Mouse (Mus musculus): ENCODE measurements around the gene Scn4a. TPM values are rescaled to one million over a fixed set of nuclear protein-coding genes. Genes with fewer than 3 reads are reported as not detected.

The Scn4a gene
- polyA plus RNA-seq, 1 experiment from 2014 or later: 0.05 TPM

DNA sequence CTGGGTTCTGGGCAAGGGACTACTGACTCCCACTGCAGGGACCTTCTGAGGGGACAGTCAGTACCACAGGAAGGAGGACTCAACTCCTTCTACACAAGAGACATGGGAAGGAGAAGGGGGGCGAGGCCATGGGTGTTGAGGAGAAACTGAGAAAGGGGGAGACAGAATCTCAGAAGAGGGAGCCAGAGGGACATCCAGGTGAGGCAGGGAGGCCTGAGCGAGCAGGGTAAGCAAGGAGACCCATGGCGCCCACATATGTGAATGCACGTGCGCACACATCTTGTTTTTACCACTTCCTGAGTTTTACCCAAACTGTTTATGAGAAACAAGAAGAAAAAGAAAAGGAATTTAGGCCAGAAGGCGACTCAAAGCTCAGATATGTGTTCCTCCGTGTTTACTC, 35.3 kb downstream of the Scn4a start:
- TF ChIP-seq CTCF (IDR thresholded peaks at IDR 0.05; ENCODE audit: low read depth): no peak
- WGBS: 68% methylated on average over 7 of the region's 7 CpGs
- Histone ChIP-seq H3K4me3 (ENCODE audit: low read depth, low read length) (no peak overlapping the region), H3K27ac (ENCODE audit: low read depth) (no peak overlapping the region), H3K27me3 (ENCODE audit: insufficient read depth, low read length) (no peaks in the 10 kb centered on the region), H3K36me3 (ENCODE audit: insufficient read depth) (no peaks in the 10 kb centered on the region), H3K9me3 (ENCODE audit: low read depth, low read length) (no peaks in the 10 kb centered on the region), H3K4me1 (ENCODE audit: insufficient read depth) (no peaks in the 10 kb centered on the region; the same call in 1 of the 2 replicates), H3K9ac (no peak overlapping the region), H3K4me2 (no peak overlapping the region)
- ATAC-seq (ENCODE audit: insufficient read depth): no peak
- DNase-seq: no peak

DNA sequence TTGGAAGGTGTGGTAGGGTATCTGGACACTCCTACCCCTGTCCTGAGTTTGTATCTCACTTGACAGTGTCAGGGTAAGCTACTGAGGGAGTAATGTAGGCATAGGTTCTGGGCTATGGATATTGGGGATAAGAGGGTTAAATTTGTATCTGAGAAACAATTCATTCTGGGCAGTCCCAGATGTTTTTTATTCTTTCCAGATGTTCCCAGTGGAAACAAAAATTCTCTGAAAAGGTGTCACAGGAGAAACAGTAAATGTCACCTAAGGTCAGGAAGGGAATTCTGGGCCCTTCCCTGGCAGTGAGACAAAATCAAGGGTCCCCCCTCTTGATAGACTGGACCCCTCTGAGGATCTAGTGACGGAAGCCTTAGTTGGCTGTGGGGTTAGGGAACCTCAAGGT, 36.7 kb downstream of the Scn4a start:
- no peak overlapping the region for H3K4me2 ChIP-seq

DNA sequence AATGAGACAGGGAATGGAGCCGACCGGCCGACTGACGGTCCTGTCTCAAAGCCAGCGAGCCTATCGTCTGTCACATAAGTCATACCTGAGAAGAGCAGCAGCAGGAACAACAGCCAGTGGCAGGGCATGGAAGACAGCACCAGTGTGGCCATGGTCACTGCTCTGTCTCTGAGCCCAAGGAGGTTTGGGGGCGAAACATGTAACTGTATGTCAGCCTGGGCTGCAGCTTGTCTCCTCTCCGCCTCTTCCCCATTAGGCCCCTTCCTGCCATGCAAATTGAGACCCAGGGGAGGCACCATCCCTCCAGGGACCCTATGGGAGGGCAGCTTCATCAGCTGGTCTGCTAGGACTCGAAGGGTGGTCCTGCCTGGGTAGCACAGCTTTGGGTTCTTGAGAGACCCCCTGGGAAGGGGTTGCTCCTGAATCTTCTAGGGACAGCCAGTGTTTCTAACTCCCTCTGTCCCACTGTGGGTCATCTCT, 38.7 kb downstream of the Scn4a start, which contains the start of gene Cd79b:
Cd79b (minus strand) TSS at position 430 of the 480 bp plus-strand sequence.
- no peak within 1 kb of the TSS for H3K27ac ChIP-seq (ENCODE audit: low read depth)
- H3K36me3 ChIP-seq (ENCODE audit: insufficient read depth): no peaks in the 10 kb centered on the region
- ATAC-seq (ENCODE audit: insufficient read depth) (no peak), DNase-seq (no peak)
- peak within 1 kb of the TSS; percentile 8; the same call in 1 of the 2 replicates for H3K4me2 ChIP-seq
- H3K4me1 ChIP-seq (ENCODE audit: insufficient read depth): no peaks in the 10 kb centered on the region; the same call in 1 of the 2 replicates
- WGBS: 61% methylated on average over 9 of the region's 9 CpGs
- no peak for TF ChIP-seq CTCF (IDR thresholded peaks at IDR 0.05; ENCODE audit: low read depth)
- no peaks in the 10 kb centered on the region for H3K27me3 ChIP-seq (ENCODE audit: insufficient read depth, low read length)
- no peaks in the 10 kb centered on the region for H3K9me3 ChIP-seq (ENCODE audit: low read depth, low read length)
- H3K4me3 ChIP-seq (ENCODE audit: low read depth, low read length): no peak within 1 kb of the TSS
- no peak within 1 kb of the TSS for H3K9ac ChIP-seq

More for the DNA sequence above, 36.7 kb downstream of the Scn4a start:
- Histone ChIP-seq H3K36me3 (ENCODE audit: insufficient read depth) (no peaks in the 10 kb centered on the region), H3K9ac (no peak overlapping the region), H3K27me3 (ENCODE audit: insufficient read depth, low read length) (no peaks in the 10 kb centered on the region), H3K4me1 (ENCODE audit: insufficient read depth) (no peaks in the 10 kb centered on the region; the same call in 1 of the 2 replicates), H3K27ac (ENCODE audit: low read depth) (no peak overlapping the region), H3K4me3 (ENCODE audit: low read depth, low read length) (no peak overlapping the region), H3K9me3 (ENCODE audit: low read depth, low read length) (no peaks in the 10 kb centered on the region)
- TF ChIP-seq CTCF (IDR thresholded peaks at IDR 0.05; ENCODE audit: low read depth): no peak
- no peak for DNase-seq
- no peak for ATAC-seq (ENCODE audit: insufficient read depth)
- 61% methylated on average over 1 of the region's 1 CpGs for WGBS

- Histone ChIP-seq H3K27ac (ENCODE audit: low read depth) (no peak overlapping the region), H3K4me1 (ENCODE audit: insufficient read depth) (no peaks in the 10 kb centered on the region), H3K36me3 (ENCODE audit: insufficient read depth) (no peaks in the 10 kb centered on the region), H3K4me2 (peak overlapping the region; percentile 8; the same call in 1 of the 2 replicates), H3K4me3 (ENCODE audit: low read depth, low read length) (no peak overlapping the region), H3K9me3 (ENCODE audit: low read depth, low read length) (no peaks in the 10 kb centered on the region), H3K27me3 (ENCODE audit: insufficient read depth, low read length) (no peaks in the 10 kb centered on the region), H3K9ac (no peak overlapping the region)
- 32% methylated on average over 5 of the region's 5 CpGs for WGBS
- TF ChIP-seq CTCF (IDR thresholded peaks at IDR 0.05; ENCODE audit: low read depth): no peak
- ATAC-seq (ENCODE audit: insufficient read depth) (no peak), DNase-seq (no peak)
Observed at GRCm38 (mm10) chr11:106313533-106313932, 39.6 kb downstream of the Scn4a start.

- Histone ChIP-seq H3K4me3 (ENCODE audit: low read depth, low read length) (no peak overlapping the region), H3K4me2 (no peak overlapping the region), H3K27ac (ENCODE audit: low read depth) (no peak overlapping the region), H3K27me3 (ENCODE audit: insufficient read depth, low read length) (no peaks in the 10 kb centered on the region), H3K9me3 (ENCODE audit: low read depth, low read length) (no peaks in the 10 kb centered on the region), H3K36me3 (ENCODE audit: insufficient read depth) (no peaks in the 10 kb centered on the region), H3K9ac (no peak overlapping the region), H3K4me1 (ENCODE audit: insufficient read depth) (no peaks in the 10 kb centered on the region)
- 53% methylated on average over 5 of the region's 5 CpGs for WGBS
- TF ChIP-seq CTCF (IDR thresholded peaks at IDR 0.05; ENCODE audit: low read depth): no peak
- no peak for DNase-seq
- ATAC-seq (ENCODE audit: insufficient read depth): no peak
Observed at GRCm38 (mm10) chr11:106310123-106310522, 43.0 kb downstream of the Scn4a start.

DNA sequence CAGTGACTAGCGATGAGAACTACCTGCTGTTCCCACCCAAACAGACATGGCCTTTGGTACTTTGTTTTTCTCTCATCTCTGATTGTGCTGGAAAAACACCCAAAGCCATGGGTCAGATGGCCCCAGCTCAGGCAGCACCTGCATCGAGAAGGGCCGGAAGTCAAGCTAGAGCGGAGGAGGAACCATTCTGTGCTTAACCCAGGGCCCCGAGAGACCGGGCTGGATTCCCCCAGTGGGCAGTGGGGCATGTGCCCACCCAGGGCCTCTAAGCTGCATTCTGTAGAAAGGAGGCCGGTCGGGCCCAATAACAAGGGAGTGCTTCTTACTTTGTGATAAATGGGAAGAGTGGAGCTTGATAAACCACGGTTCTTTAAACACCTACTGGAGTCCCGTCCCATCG, 44.9 kb downstream of the Scn4a start:
- Histone ChIP-seq H3K36me3 (ENCODE audit: insufficient read depth) (no peaks in the 10 kb centered on the region), H3K27me3 (ENCODE audit: insufficient read depth, low read length) (no peaks in the 10 kb centered on the region), H3K4me3 (ENCODE audit: low read depth, low read length) (no peak overlapping the region), H3K27ac (ENCODE audit: low read depth) (no peak overlapping the region), H3K9me3 (ENCODE audit: low read depth, low read length) (no peaks in the 10 kb centered on the region), H3K9ac (no peak overlapping the region), H3K4me1 (ENCODE audit: insufficient read depth) (no peaks in the 10 kb centered on the region), H3K4me2 (no peak overlapping the region)
- DNase-seq (no peak), ATAC-seq (ENCODE audit: insufficient read depth) (no peak)
- no peak for TF ChIP-seq CTCF (IDR thresholded peaks at IDR 0.05; ENCODE audit: low read depth)
- 64% methylated on average over 11 of the region's 11 CpGs for WGBS

- DNase-seq (peak; percentile 34), ATAC-seq (ENCODE audit: insufficient read depth) (no peak)
- no peaks in the 10 kb centered on the region for H3K36me3 ChIP-seq (ENCODE audit: insufficient read depth)
- no peak overlapping the region for H3K4me3 ChIP-seq (ENCODE audit: low read depth, low read length)
- no peak for TF ChIP-seq CTCF (IDR thresholded peaks at IDR 0.05; ENCODE audit: low read depth)
- H3K9ac ChIP-seq: no peak overlapping the region
- no peaks in the 10 kb centered on the region for H3K27me3 ChIP-seq (ENCODE audit: insufficient read depth, low read length)
- no peaks in the 10 kb centered on the region for H3K9me3 ChIP-seq (ENCODE audit: low read depth, low read length)
- H3K27ac ChIP-seq (ENCODE audit: low read depth): no peak overlapping the region
- 38% methylated on average over 5 of the region's 5 CpGs for WGBS
- H3K4me2 ChIP-seq: no peak overlapping the region
- H3K4me1 ChIP-seq (ENCODE audit: insufficient read depth): no peaks in the 10 kb centered on the region
Observed at GRCm38 (mm10) chr11:106307432-106307831, 45.7 kb downstream of the Scn4a start.

All from lung, embryonic 14.5 days (tissue).